8 mouse cellular contexts compared by ENCODE assay signal in genomic region chr14:21987660-21988576, GRCm38 (mm10). TPM values are rescaled to one million over a fixed set of nuclear protein-coding genes. Genes with fewer than 3 reads are reported as not detected.
DNase-seq lines count a peak whose midpoint lies in the region; ATAC-seq and TF ChIP-seq lines count a peak whose summit lies in the region.

No protein-coding gene starts in this region.

- H3K4me2 ChIP-seq in intestine, embryonic 15.5 days (replicated peaks), result peak overlapping the region; percentile 87

- H3K27ac ChIP-seq in cortical plate, adult 2 months (ENCODE audit: insufficient read depth, low read length), result peak overlapping the region; percentile 72; the same call in 1 of the 2 replicates
- H3K27ac ChIP-seq in intestine, embryonic 15.5 days, result peak overlapping the region; percentile 100
- H3K27ac ChIP-seq in midbrain, embryonic 10.5 days (replicated peaks), result peak overlapping the region; percentile 98

- TF ChIP-seq POLR2A in cortical plate, adult 2 months (IDR thresholded peaks at IDR 0.05; ENCODE audit: extremely low read depth, insufficient read depth, low read length), result peak; percentile 78

- peak overlapping the region; percentile 43 for H3K4me3 ChIP-seq in cortical plate, adult 2 months (ENCODE audit: insufficient read depth, low read length)
- H3K4me3 ChIP-seq in intestine, embryonic 15.5 days (replicated peaks), result peak overlapping the region; percentile 91
- peak overlapping the region; percentile 77 for H3K4me3 ChIP-seq in midbrain, embryonic 10.5 days

- peaks cover 5% of the 10 kb centered on the region; the same call in 1 of the 2 replicates for H3K36me3 ChIP-seq in intestine, embryonic 15.5 days
- H3K36me3 ChIP-seq in midbrain, embryonic 10.5 days, result peaks cover 20% of the 10 kb centered on the region

- WGBS in intestine, embryonic 15.5 days, result under 1% methylated on average over 70 of the region's 74 CpGs
- WGBS in midbrain, embryonic 10.5 days, result under 1% methylated on average over 74 of the region's 74 CpGs

- H3K4me1 ChIP-seq in cortical plate, adult 2 months (ENCODE audit: control insufficient read depth, insufficient read depth, low read length), result no peaks in the 10 kb centered on the region
- peaks cover 10% of the 10 kb centered on the region; the same call in 1 of the 2 replicates for H3K4me1 ChIP-seq in intestine, embryonic 15.5 days (replicated peaks)
- H3K4me1 ChIP-seq in midbrain, embryonic 10.5 days, result peaks cover 65% of the 10 kb centered on the region

- peak; percentile 80 for ATAC-seq in intestine, embryonic 15.5 days
- no peak for ATAC-seq in megakaryocyte-erythroid progenitor cell, adult 5-6 weeks (replicated peaks; ENCODE audit: low FRiP score, low TSS enrichment, poor library complexity, severe bottlenecking)

- no peak for TF ChIP-seq CTCF in cortical plate, adult 2 months (IDR thresholded peaks at IDR 0.05; ENCODE audit: extremely low read depth, insufficient read depth, low read length)

- peak overlapping the region; percentile 95 for H3K9ac ChIP-seq in intestine, embryonic 15.5 days

- no peaks in the 10 kb centered on the region for H3K27me3 ChIP-seq in intestine, embryonic 15.5 days (replicated peaks)
- H3K27me3 ChIP-seq in midbrain, embryonic 10.5 days (ENCODE audit: low read depth, poor library complexity, severe bottlenecking), result peaks cover 54% of the 10 kb centered on the region

- DNase-seq in adrenal gland, adult (ENCODE audit: inconsistent age in 2 of 2, low spot score in 1 of 2), result peak; percentile 99 to 100
- peak; percentile 97 for DNase-seq in gastrocnemius, postnatal 14 days
- peak; percentile 90 to 93 for DNase-seq in left cerebral cortex, postnatal 25 days (ENCODE audit: low spot score in 2 of 2)
- DNase-seq in midbrain, embryonic 10.5 days (ENCODE audit: low spot score), result peak; percentile 98
- DNase-seq in right cerebral cortex, postnatal 36 days (ENCODE audit: low spot score in 2 of 2), result peak; percentile 87 to 91

- intact Hi-C loops in gastrocnemius, postnatal 14 days (cut with DNase I; ENCODE audit: low total_unique reads), result loop anchor here (10.0 kb wide), 2 partner anchors 817 to 1057 kb away; no protein-coding TSS in a partner anchor
- intact Hi-C loops in left cerebral cortex, postnatal 25 days (cut with DNase I), result loop anchor here (5.0 to 10.0 kb wide), 2 partner anchors 454 to 817 kb away; no protein-coding TSS in a partner anchor

- no peaks in the 10 kb centered on the region for H3K9me3 ChIP-seq in intestine, embryonic 15.5 days
- H3K9me3 ChIP-seq in midbrain, embryonic 10.5 days (replicated peaks), result no peaks in the 10 kb centered on the region

RNA-seq across cellular contexts. Expression of gene Zfp503, which starts 1.5 kb away (rescaled TPM):
- 1.4 and 1.9 TPM in 2 replicates for polyA plus RNA-seq in cortical plate, adult 2 months (2012; rRNA removed)
- total RNA-seq in gastrocnemius, postnatal 14 days (2021), result 1 to 10 TPM; 7.2 to 9.7 TPM
- polyA plus RNA-seq in intestine, embryonic 15.5 days (2015; fragmentation: Nextera tagmentation; extraction: Ambion mirVana), result 14.2 and 16.5 TPM in 2 replicates
- 1 to 10 TPM; 2.2 to 4.8 TPM for total RNA-seq in left cerebral cortex, postnatal 25 days (2021)
- 11.2 and 13.0 TPM in 2 replicates for polyA plus RNA-seq in midbrain, embryonic 10.5 days (2016; fragmentation: Nextera tagmentation; extraction: Ambion mirVana)
- total RNA-seq in megakaryocyte-erythroid progenitor cell, adult 5-6 weeks (2014; fragmentation: Nextera tagmentation), result not detected in 2 replicates
- total RNA-seq in megakaryocyte-erythroid progenitor cell, adult 5-6 weeks (2017), result not detected in 2 replicates

RNA-seq across cellular contexts. Expression of gene Lrmda, which starts 31.6 kb away (rescaled TPM):
- polyA plus RNA-seq in cortical plate, adult 2 months (2012; rRNA removed), result 0.28 and 0.65 TPM in 2 replicates
- 1 to 10 TPM; 1.6 to 1.7 TPM for total RNA-seq in gastrocnemius, postnatal 14 days (2021)
- 0.71 and 0.87 TPM in 2 replicates for polyA plus RNA-seq in intestine, embryonic 15.5 days (2015; fragmentation: Nextera tagmentation; extraction: Ambion mirVana)
- under 1 TPM; 0.48 to 0.76 TPM for total RNA-seq in left cerebral cortex, postnatal 25 days (2021)
- polyA plus RNA-seq in midbrain, embryonic 10.5 days (2016; fragmentation: Nextera tagmentation; extraction: Ambion mirVana), result 0.38 TPM in 1 of 2 replicates, not detected in the other
- total RNA-seq in megakaryocyte-erythroid progenitor cell, adult 5-6 weeks (2014; fragmentation: Nextera tagmentation), result 7.8 and 9.6 TPM in 2 replicates
- 3.4 and 6.4 TPM in 2 replicates for total RNA-seq in megakaryocyte-erythroid progenitor cell, adult 5-6 weeks (2017)
